Mouse (Mus musculus): ENCODE results near the gene Doc2g. TPM values are rescaled to one million over a fixed set of nuclear protein-coding genes. Genes with fewer than 3 reads are reported as not detected.
"Not testable (repeated sequence)": the region's sequence is repeated elsewhere in the genome, so short reads cannot be mapped to it uniquely, and the experiment has no call there.

The Doc2g gene
- polyA plus RNA-seq, 1 experiment = 1.4 TPM

- peak; percentile 72 for TF ChIP-seq CTCF (IDR thresholded peaks at IDR 0.05; ENCODE audit: low read depth, low read length)
- no peak for TF ChIP-seq POLR2A (IDR thresholded peaks at IDR 0.05; ENCODE audit: borderline replicate concordance, low read depth, low read length)
- H3K27ac ChIP-seq (ENCODE audit: insufficient read depth, low read depth, low read length) = no peak overlapping the region
- 0 out of 2 replicates have a peak, but pooled peaks cover 4% of the 10 kb centered on the region for H3K4me1 ChIP-seq (ENCODE audit: control insufficient read depth, insufficient read depth, low read length)
- H3K4me3 ChIP-seq (ENCODE audit: insufficient read depth, low read length) = no peak overlapping the region
Observed at GRCm38 (mm10) chr19:4047859-4048258, 44.7 kb downstream of the Doc2g start.

- not testable (repeated sequence) for H3K4me3 ChIP-seq (ENCODE audit: insufficient read depth, low read length); H3K4me1 ChIP-seq (ENCODE audit: control insufficient read depth, insufficient read depth, low read length); H3K27ac ChIP-seq (ENCODE audit: insufficient read depth, low read depth, low read length)
Observed at GRCm38 (mm10) chr19:4049069-4049468, 46.0 kb downstream of the Doc2g start.

GRCm38 (mm10) chr19:4051016-4051415 is 47.9 kb downstream of the Doc2g start:
- no peak for TF ChIP-seq CTCF (IDR thresholded peaks at IDR 0.05; ENCODE audit: low read depth, low read length)
- TF ChIP-seq POLR2A (IDR thresholded peaks at IDR 0.05; ENCODE audit: borderline replicate concordance, low read depth, low read length) = no peak
- Histone ChIP-seq H3K4me1 (ENCODE audit: control insufficient read depth, insufficient read depth, low read length) (0 out of 2 replicates have a peak, but pooled peaks cover 2% of the 10 kb centered on the region), H3K27ac (ENCODE audit: insufficient read depth, low read depth, low read length) (no peak overlapping the region), H3K4me3 (ENCODE audit: insufficient read depth, low read length) (no peak overlapping the region)

GRCm38 (mm10) chr19:4051741-4052515 is 48.8 kb downstream of the Doc2g start:
- no peak overlapping the region for H3K4me3 ChIP-seq (ENCODE audit: insufficient read depth, low read length)
- no peak overlapping the region for H3K27ac ChIP-seq (ENCODE audit: insufficient read depth, low read depth, low read length)
- TF ChIP-seq CTCF (IDR thresholded peaks at IDR 0.05; ENCODE audit: low read depth, low read length) (peak; percentile 96), POLR2A (IDR thresholded peaks at IDR 0.05; ENCODE audit: borderline replicate concordance, low read depth, low read length) (no peak)
- no peaks in the 10 kb centered on the region for H3K4me1 ChIP-seq (ENCODE audit: control insufficient read depth, insufficient read depth, low read length)

GRCm38 (mm10) chr19:4052516-4053030 is 49.5 kb downstream of the Doc2g start:
- TF ChIP-seq POLR2A (IDR thresholded peaks at IDR 0.05; ENCODE audit: borderline replicate concordance, low read depth, low read length) (no peak), CTCF (IDR thresholded peaks at IDR 0.05; ENCODE audit: low read depth, low read length) (no peak)
- no peak overlapping the region for H3K27ac ChIP-seq (ENCODE audit: insufficient read depth, low read depth, low read length)
- H3K4me3 ChIP-seq (ENCODE audit: insufficient read depth, low read length) = no peak overlapping the region
- no peaks in the 10 kb centered on the region for H3K4me1 ChIP-seq (ENCODE audit: control insufficient read depth, insufficient read depth, low read length)

- H3K4me3 ChIP-seq (ENCODE audit: insufficient read depth, low read length) = no peak overlapping the region
- no peak overlapping the region for H3K27ac ChIP-seq (ENCODE audit: insufficient read depth, low read depth, low read length)
- no peaks in the 10 kb centered on the region for H3K4me1 ChIP-seq (ENCODE audit: control insufficient read depth, insufficient read depth, low read length)
- TF ChIP-seq CTCF (IDR thresholded peaks at IDR 0.05; ENCODE audit: low read depth, low read length) (no peak), POLR2A (IDR thresholded peaks at IDR 0.05; ENCODE audit: borderline replicate concordance, low read depth, low read length) (no peak)
Observed at GRCm38 (mm10) chr19:4054613-4055012, 51.5 kb downstream of the Doc2g start.

GRCm38 (mm10) chr19:4055216-4055946 is 52.3 kb downstream of the Doc2g start:
- Histone ChIP-seq H3K4me3 (ENCODE audit: insufficient read depth, low read length) (no peak overlapping the region), H3K27ac (ENCODE audit: insufficient read depth, low read depth, low read length) (no peak overlapping the region), H3K4me1 (ENCODE audit: control insufficient read depth, insufficient read depth, low read length) (no peaks in the 10 kb centered on the region)
- no peak for TF ChIP-seq CTCF (IDR thresholded peaks at IDR 0.05; ENCODE audit: low read depth, low read length)
- no peak for TF ChIP-seq POLR2A (IDR thresholded peaks at IDR 0.05; ENCODE audit: borderline replicate concordance, low read depth, low read length)

GRCm38 (mm10) chr19:4055947-4056693 is 53.0 kb downstream of the Doc2g start:
- peaks cover 2% of the 10 kb centered on the region; the same call in 1 of the 2 replicates for H3K4me1 ChIP-seq (ENCODE audit: control insufficient read depth, insufficient read depth, low read length)
- H3K4me3 ChIP-seq (ENCODE audit: insufficient read depth, low read length) = no peak overlapping the region
- H3K27ac ChIP-seq (ENCODE audit: insufficient read depth, low read depth, low read length) = no peak overlapping the region
- TF ChIP-seq CTCF (IDR thresholded peaks at IDR 0.05; ENCODE audit: low read depth, low read length) (no peak), POLR2A (IDR thresholded peaks at IDR 0.05; ENCODE audit: borderline replicate concordance, low read depth, low read length) (no peak)

Other genes starting within 250 kb of the Doc2g start
- gene Kmt5b, start 235.9 kb upstream of the Doc2g start, polyA plus RNA-seq (2012; ENCODE audit: insufficient read depth, insufficient read length, missing spikeins) = 34.6 and 35.1 TPM in 2 replicates
- 22.0 and 22.5 TPM in 2 replicates for gene Chka, start 151.5 kb upstream of the Doc2g start, polyA plus RNA-seq (2012; ENCODE audit: insufficient read depth, insufficient read length, missing spikeins)
- 488 and 518 TPM in 2 replicates for gene Tcirg1, start 96.2 kb upstream of the Doc2g start, polyA plus RNA-seq (2012; ENCODE audit: insufficient read depth, insufficient read length, missing spikeins)
- 80.5 and 85.1 TPM in 2 replicates for gene Ndufs8, start 90.5 kb upstream of the Doc2g start, polyA plus RNA-seq (2012; ENCODE audit: insufficient read depth, insufficient read length, missing spikeins)
- 83.9 and 85.6 TPM in 2 replicates for gene Aldh3b1, start 73.5 kb upstream of the Doc2g start, polyA plus RNA-seq (2012; ENCODE audit: insufficient read depth, insufficient read length, missing spikeins)
- gene Unc93b1, start 68.1 kb upstream of the Doc2g start, polyA plus RNA-seq (2012; ENCODE audit: insufficient read depth, insufficient read length, missing spikeins) = 1,272 and 1,428 TPM in 2 replicates
- not detected in 2 replicates for gene Aldh3b3, start 44.7 kb upstream of the Doc2g start, polyA plus RNA-seq (2012; ENCODE audit: insufficient read depth, insufficient read length, missing spikeins)
- not detected in 2 replicates for gene Aldh3b2, start 31.0 kb upstream of the Doc2g start, polyA plus RNA-seq (2012; ENCODE audit: insufficient read depth, insufficient read length, missing spikeins)
- 1.1 TPM in 1 of 2 replicates, not detected in the other for gene Acy3, start 16.7 kb upstream of the Doc2g start, polyA plus RNA-seq (2012; ENCODE audit: insufficient read depth, insufficient read length, missing spikeins)
- not detected in 2 replicates for gene Tbx10, start 10.6 kb upstream of the Doc2g start, polyA plus RNA-seq (2012; ENCODE audit: insufficient read depth, insufficient read length, missing spikeins)
- 7.0 and 9.9 TPM in 2 replicates for gene Nudt8, start 2.7 kb upstream of the Doc2g start, polyA plus RNA-seq (2012; ENCODE audit: insufficient read depth, insufficient read length, missing spikeins)
- gene Gm49405, start 2.7 kb upstream of the Doc2g start, polyA plus RNA-seq (2012; ENCODE audit: insufficient read depth, insufficient read length, missing spikeins) = 0.80 and 1.3 TPM in 2 replicates
- 62.3 TPM in 2 replicates for gene Ndufv1, start 9.5 kb downstream of the Doc2g start, polyA plus RNA-seq (2012; ENCODE audit: insufficient read depth, insufficient read length, missing spikeins)
- 103 and 118 TPM in 2 replicates for gene Gstp1, start 34.7 kb downstream of the Doc2g start, polyA plus RNA-seq (2012; ENCODE audit: insufficient read depth, insufficient read length, missing spikeins)
- 2.6 TPM in 1 of 2 replicates, not detected in the other for gene Gstp2, start 42.7 kb downstream of the Doc2g start, polyA plus RNA-seq (2012; ENCODE audit: insufficient read depth, insufficient read length, missing spikeins)
- not detected in 2 replicates for gene Gstp3, start 56.3 kb downstream of the Doc2g start, polyA plus RNA-seq (2012; ENCODE audit: insufficient read depth, insufficient read length, missing spikeins)
- gene Cabp2, start 78.3 kb downstream of the Doc2g start, polyA plus RNA-seq (2012; ENCODE audit: insufficient read depth, insufficient read length, missing spikeins) = not detected in 2 replicates
- 98.0 and 98.3 TPM in 2 replicates for gene Cdk2ap2, start 93.9 kb downstream of the Doc2g start, polyA plus RNA-seq (2012; ENCODE audit: insufficient read depth, insufficient read length, missing spikeins)
- 72.3 and 86.7 TPM in 2 replicates for gene Pitpnm1, start 96.7 kb downstream of the Doc2g start, polyA plus RNA-seq (2012; ENCODE audit: insufficient read depth, insufficient read length, missing spikeins)
- gene Aip, start 122.5 kb downstream of the Doc2g start, polyA plus RNA-seq (2012; ENCODE audit: insufficient read depth, insufficient read length, missing spikeins) = 75.1 and 75.6 TPM in 2 replicates
- not detected in 2 replicates for gene Gpr152, start 136.5 kb downstream of the Doc2g start, polyA plus RNA-seq (2012; ENCODE audit: insufficient read depth, insufficient read length, missing spikeins)
- gene Cabp4, start 140.7 kb downstream of the Doc2g start, polyA plus RNA-seq (2012; ENCODE audit: insufficient read depth, insufficient read length, missing spikeins) = not detected in 2 replicates
- 276 and 314 TPM in 2 replicates for gene Coro1b, start 145.3 kb downstream of the Doc2g start, polyA plus RNA-seq (2012; ENCODE audit: insufficient read depth, insufficient read length, missing spikeins)
- gene Ptprcap, start 150.3 kb downstream of the Doc2g start, polyA plus RNA-seq (2012; ENCODE audit: insufficient read depth, insufficient read length, missing spikeins) = 0.87 and 2.3 TPM in 2 replicates
- 32.3 and 39.5 TPM in 2 replicates for gene Rps6kb2, start 160.0 kb downstream of the Doc2g start, polyA plus RNA-seq (2012; ENCODE audit: insufficient read depth, insufficient read length, missing spikeins)
- gene Carns1, start 172.2 kb downstream of the Doc2g start, polyA plus RNA-seq (2012; ENCODE audit: insufficient read depth, insufficient read length, missing spikeins) = 0.68 and 1.1 TPM in 2 replicates
- gene Tbc1d10c, start 188.0 kb downstream of the Doc2g start, polyA plus RNA-seq (2012; ENCODE audit: insufficient read depth, insufficient read length, missing spikeins) = 0.77 and 0.83 TPM in 2 replicates
- gene Ppp1ca, start 188.8 kb downstream of the Doc2g start, polyA plus RNA-seq (2012; ENCODE audit: insufficient read depth, insufficient read length, missing spikeins) = 299 and 331 TPM in 2 replicates
- gene Rad9a, start 198.3 kb downstream of the Doc2g start, polyA plus RNA-seq (2012; ENCODE audit: insufficient read depth, insufficient read length, missing spikeins) = 25.1 and 27.2 TPM in 2 replicates
- gene Clcf1, start 210.9 kb downstream of the Doc2g start, polyA plus RNA-seq (2012; ENCODE audit: insufficient read depth, insufficient read length, missing spikeins) = 0.40 and 0.56 TPM in 2 replicates
- gene AC109138.7, start 211.0 kb downstream of the Doc2g start, polyA plus RNA-seq (2012; ENCODE audit: insufficient read depth, insufficient read length, missing spikeins) = not detected in 2 replicates
- 77.5 and 93.5 TPM in 2 replicates for gene Pold4, start 228.6 kb downstream of the Doc2g start, polyA plus RNA-seq (2012; ENCODE audit: insufficient read depth, insufficient read length, missing spikeins)